Mouse (Mus musculus) fibroblast of lung, adult 2 months (primary cell): ENCODE results near the gene Supt6.
A peak's percentile ranks its signal among the peaks of the same experiment; 100 is the strongest.

ENCODE experiments used
- DNase-seq: peaks from one replicate; pipeline ENCODE4 v3.0.0-alpha.2; 2011; ENCODE audit warnings: low read depth

The Supt6 gene

DNA sequence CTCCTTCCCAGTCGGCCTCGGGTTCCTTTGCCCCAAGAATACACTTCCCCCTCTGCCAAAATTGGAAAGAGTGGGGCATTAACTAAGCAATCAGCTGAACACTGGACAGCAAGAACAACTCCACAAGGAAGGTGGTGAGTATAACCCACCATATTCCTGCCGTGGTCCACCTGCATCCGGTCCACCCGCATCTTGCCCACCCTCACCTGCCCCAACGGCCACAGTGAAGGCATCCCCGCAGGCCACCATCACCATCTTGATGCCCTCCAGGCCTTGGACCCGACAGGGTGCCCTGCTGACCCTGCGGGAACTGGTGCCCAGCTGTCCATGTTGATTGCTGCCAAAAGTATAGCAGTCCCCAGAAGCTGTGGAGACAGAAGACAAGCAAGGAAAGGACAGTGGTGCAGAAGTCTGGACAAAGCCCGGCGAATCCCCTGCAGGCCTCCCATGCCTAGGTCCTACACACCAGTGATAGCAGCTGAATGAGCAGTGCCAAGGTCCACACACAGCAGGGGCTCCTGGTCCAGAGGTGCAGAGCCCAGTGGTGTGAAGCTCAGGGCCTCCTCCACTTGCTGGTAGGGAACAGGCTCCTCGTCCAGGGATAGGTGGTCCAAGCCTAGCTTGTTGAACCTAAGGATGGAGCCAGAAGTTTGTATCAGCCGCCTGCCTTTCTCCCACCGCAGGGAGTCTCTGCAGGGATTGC lies 78.4 kb downstream of the Supt6 start:
- DNase-seq: no peak

DNA sequence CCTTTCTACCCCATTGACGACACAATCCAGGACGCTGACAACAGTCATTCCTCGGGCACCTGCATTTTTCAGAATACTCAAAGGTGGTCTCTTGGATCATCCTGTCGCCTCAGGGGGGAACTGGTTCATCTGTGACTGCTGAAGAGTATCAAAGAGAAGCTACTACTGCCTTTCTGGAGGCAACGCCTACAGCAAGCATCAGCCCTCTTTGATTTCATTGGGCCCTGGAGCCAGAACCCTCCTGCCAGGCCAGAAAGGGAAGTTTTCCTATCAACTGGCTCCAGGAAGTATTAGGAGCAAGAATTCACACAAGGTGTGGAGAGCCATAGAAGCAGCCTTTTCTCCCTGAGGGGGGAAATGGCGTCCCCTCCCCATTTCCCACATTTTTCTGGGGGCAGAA lies 79.1 kb downstream of the Supt6 start:
- no peak for DNase-seq

DNA sequence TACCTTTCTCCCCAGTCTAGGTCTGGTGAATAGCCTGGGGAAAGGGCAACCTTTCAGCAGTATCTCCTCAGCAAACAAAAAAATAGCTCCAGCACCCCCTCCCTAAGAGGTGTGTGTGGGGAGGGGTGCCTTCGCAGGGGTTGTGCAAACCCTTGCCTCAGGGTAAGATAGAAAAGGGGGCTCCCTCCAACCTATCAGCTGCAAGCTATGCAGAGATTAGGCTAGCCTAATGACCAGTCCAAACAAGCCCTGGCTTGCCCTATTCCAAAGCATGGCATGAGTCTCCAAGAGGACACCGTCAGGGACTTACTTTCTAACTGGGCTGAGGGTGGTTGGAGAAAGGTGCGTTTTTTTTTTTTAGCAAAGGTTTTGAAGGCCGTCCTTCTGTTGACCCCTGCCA lies 79.6 kb downstream of the Supt6 start:
- DNase-seq: no peak

DNA sequence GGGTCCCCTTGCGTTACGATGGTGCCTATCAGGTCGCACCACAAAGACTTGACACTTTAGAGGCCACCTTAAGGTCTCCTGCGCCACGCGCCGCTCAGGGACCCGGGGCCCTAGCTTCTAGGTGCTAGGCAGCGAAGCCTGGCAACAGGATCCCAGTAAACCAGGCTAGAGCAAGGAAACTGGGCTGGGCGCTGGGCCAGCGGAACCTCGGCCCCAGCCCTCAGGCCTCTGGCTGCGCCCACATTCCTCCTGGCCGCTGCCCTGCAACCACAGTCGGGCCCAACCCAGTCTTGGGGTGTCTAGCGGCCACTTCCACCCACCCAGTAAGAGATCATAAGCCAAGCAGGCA lies 80.1 kb downstream of the Supt6 start:
- peak; percentile 78 for DNase-seq

DNA sequence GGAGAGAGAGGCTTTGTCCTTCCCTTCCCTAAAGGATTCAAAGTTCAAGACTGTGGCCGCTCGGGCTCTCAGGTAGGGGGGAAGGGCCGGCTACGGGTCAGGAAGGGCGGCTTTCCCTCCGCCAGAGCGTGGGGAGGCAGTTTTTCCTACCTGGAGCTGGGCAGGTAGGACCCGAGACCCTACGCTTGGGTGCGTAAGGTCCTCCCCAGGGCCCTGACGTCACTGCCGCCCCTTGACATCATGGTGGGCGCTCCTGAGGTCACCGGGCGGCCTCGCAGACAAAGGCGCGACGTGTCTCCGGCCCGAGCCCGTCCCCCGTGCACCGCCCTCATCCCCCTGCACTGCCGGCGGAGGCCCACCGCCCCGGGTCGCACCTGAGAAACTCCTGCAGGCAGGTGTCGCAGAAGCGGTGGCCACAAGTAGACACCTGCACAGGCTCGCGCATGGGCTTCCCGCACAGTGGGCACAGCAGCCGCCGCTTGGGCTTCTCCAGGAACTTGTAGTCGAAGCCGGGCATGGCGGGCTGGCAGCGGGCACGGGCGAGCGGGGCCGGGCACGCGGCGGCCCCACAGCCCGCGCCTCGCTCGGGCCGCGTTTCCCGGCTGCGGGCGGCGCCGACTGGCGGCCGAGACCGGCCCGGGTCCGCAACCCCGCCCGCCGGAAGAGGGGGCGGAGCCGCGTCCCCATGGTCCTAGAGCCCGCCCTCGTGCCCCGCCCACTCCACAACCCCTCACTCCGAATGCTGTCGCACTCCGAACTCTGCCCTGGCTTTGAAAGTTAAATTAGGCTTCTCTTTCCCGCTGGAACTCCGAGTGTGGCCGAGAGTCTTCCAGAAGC lies 80.6 kb downstream of the Supt6 start, which contains the start of gene Traf4:
Gene Traf4, minus strand, starts transcription at position 666 of the 837 bp plus-strand sequence.
- DNase-seq: no peak

DNA sequence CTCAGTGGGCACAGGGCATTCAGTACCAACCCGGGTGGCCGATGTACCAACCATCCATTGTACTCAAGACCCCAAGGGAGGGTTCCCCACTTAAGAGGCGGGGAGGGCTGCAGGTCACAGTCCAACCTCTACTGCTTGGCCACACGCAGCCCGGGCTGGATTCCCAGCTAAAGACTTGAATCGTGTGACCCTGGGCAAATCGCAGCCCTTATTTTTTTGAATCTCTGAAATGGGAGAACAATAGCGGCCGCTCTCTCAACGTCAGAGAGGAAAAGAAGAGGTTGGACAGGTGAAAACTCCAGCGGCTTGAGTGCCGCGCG lies 81.2 kb downstream of the Supt6 start:
- DNase-seq: no peak

DNA sequence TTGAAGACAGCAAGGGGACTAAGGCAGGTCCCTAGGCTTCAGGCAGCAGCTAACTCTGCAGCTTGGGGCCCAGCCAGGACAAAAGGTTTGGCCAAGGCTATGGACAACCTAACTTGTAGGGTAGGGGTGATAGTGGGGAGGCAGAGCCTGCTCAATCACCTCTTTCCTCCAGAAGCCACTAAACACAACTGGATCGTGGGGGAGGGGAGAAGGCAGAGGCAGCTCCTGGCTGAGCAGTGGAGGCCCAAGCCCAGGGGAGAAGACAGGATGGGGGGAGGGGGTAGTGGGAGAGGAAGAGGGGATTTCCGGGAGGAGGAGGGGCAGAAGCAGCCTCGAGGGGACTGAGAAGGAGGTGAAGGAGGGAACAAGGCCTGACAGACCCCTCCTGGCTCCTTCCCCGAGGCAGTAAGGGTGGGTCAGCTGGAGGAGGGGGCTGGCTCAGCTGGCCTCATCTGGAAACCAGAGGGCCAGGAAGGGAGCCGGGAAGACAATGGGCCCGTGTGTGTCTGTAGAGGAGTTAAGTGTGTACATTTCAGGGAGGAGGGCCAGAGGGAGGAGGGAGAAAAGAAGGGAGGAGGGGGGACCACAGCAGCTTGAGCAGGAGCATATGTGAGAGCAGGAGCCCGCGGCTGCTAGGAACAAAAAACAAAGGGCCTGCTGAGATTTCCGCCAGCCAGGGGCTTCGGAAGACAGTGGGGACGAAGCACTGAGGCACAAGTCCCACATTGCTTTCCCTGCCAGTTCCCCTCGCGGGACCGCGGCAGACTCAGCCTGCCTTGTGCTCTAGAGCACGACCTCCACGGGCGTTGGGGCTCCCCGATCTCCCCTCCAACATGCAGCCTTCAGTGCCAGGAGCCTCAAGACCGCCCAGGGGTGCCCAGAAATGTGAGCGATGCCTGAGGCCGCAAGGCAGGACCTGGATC lies 81.8 kb downstream of the Supt6 start:
- no peak for DNase-seq

DNA sequence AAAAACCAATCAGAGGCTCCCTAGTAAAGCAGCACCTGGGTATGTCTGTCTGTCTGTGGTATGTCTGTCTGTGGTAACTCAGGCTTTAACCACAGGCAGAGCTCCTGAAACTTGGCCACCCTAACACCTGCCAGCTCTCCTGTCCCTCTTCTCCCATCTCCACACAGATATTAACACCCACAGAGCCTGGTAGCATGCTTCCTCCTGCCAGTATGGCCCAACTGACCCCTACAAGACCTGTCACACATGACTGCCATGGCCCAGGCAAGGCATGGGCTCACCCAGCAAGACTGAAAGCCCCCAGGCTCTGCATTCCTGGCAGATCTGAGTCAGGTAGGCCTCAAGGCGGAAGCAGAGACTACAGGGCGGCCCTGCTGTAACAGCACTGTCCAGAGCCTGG lies 82.7 kb downstream of the Supt6 start:
- DNase-seq: no peak

DNA sequence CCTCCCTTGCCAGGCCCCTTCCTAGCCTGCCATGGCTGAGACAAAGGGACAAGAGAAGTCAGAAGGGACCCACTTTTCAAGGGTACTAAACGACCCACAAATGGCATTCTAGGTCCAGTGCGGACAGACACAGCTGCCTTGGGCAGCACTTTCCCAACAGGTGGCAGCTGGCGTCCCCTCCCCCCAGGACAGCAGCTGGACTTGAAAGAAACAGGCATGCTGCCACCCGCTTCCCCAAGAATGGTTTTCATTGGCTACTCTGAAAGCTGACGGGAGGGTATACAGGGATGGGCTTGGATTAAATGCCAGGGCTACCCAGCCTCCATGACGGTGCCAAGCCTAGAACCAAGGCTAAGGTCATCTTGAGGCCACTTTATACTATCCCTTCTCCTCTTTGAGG lies 83.3 kb downstream of the Supt6 start:
- no peak for DNase-seq

DNA sequence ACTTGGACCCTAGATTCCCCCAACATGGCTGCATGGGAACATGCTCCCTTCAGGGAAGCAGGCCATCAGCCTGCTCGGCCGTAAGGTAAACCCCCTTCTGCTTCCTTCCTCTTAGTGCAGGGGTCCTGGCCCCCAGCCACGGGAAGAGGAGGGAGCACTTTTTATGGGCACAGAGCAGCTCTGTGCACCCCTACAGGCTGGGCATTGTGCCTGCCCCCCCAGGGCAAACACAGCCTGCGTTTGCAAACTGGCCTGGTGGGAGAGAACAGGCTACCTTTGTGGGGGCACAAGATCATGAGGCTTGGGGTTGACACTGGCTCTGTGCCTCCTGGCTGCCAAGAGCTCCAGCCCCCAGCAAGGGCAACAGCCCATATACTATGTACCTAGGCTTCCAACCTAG lies 83.8 kb downstream of the Supt6 start:
- no peak for DNase-seq

DNA sequence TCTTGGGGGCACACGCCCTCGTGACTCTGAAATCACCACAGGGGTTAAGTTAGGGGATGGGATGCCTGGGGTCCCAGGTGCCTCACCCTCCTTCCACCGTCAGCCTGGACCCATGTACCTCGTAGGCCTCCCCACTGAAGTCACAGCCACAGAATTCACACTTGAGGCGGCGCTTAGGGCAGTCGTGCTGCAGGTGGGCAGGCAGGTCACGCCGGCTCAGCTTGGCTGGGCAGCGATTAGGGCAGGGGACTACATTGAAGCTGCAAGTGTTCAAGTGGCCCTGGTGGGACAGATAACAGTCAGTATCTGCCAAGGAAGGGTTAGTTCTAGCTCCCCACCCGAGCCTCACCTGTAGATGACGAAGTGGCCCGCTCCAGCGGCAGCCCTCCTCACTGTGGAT lies 84.6 kb downstream of the Supt6 start:
- DNase-seq: no peak

DNA sequence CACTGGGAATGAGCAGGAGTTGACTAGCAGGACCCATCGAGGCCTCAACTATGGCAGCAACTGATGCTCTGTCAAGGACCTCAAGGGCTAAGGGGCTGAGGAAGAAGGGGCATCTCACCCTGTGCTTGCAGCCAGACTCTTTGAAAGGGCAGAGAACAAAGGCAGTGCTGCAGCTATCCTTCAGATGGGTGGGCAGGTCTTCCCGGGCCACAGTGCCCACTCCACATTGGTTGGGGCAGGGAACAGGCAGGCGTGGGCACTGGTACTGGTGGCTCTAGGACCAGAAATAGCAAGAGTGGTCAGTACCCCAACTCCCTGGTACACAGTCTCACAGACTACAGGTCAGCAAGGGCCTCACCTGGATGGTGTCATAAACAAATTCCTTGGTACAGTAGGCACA lies 85.1 kb downstream of the Supt6 start:
- no peak for DNase-seq

DNA sequence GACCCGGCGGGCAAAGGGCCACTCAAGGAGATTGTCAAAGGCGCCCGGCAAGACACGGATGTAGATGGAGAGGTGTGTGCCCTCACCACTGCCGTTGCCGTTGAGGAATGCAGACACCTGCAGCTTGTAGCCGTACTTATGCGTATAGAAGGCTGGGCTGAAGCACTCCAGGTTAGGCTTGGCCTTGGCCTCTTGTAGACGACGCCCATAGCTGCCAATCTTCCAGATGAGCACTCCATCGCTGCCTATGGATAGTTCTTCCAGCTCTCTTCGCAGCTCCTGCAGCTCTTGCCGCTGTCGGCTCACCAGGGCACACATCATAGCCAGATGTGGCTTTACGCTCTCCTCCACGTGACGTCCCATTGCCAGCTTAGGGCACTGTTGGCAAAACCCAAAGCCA lies 85.6 kb downstream of the Supt6 start:
- no peak for DNase-seq

DNA sequence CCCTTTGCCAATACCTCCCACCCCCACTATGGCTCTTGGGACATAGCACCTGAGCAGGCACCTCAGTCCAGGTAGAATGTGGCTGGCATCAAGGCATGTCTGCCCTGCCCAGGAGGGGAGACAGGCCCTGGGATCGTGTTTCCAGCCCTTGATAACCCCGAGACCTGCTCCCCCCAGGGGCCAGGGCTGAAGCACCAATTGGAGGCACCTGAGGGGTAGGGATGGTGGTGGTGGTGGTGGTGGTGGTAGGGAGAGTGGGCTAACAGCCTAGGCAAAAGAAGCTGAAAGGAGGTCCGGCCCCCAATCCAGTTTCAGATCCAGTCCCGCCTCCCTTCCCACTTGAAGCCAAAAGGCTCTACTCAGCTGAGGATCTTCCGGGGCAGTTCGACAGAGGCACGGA lies 86.2 kb downstream of the Supt6 start:
- no peak for DNase-seq

DNA sequence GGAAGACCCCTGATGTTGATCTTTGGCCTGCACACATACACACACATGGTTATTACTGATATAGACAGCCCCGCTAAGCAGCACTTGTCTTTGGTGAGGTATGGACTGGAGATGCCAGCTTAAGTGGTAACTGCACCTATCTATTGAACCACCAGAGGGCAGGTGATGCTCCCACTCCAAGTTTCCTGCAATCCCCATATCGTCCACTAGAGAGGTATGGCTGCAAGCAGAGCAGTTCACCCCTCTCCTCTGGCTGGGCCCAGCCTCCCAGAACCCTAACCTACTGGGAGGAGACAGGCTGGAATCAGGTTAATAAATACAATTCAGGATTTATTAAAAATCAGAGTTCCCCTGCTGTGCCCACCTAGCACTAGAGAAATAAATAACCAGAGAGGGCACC lies 86.7 kb downstream of the Supt6 start:
- DNase-seq: peak; percentile 86
